Mouse (Mus musculus) liver, embryonic 14.5 days (tissue): ENCODE data around the gene Ywhag.

Experiments
- CTCF ChIP-seq: IDR thresholded peaks from 2 replicates; pipeline ENCODE4 v1.5.1; 2016; ENCODE audit warnings: antibody characterized with exemption, low read depth, control low read depth
- EP300 ChIP-seq: IDR thresholded peaks from 2 replicates; pipeline ENCODE4 v1.6.1; 2016; ENCODE audit warnings: antibody characterized with exemption, low read depth

DNA sequence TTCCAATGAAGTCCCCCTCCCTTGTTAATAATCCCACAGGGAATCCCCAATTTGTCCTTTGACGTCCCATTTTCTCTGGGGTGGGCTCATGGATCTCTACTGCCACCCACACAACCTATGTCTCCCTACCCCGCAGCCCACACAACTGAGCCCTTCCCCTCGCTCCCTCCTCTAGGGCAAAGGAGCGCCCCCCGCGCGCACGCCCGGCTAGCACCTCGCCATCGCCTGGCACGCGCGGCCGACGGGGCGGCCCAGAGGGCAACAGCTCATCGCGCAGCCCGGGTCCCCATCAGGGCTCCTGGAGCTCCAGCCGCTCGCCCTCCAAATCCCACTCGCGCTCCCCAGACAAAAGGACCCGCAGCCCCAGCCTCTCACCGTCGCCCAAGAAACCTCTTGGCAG lies 65.8 kb downstream of the Ywhag start:
- TF ChIP-seq CTCF, result no peak
- TF ChIP-seq EP300, result no peak
